Mouse (Mus musculus) brain, embryonic 14.5 days (tissue): ENCODE measurements at regions not wholly inside any gene's neighbourhood (a gene's known extent, or its start where the extent isn't known, plus 50 kb on each side); places are given as distances from the start of the nearest gene placed in this dataset.

Source experiments
- DNase-seq: peaks from one replicate; pipeline ENCODE4 v3.0.0-alpha.2; 2011; ENCODE audit warnings: low read depth
- CTCF ChIP-seq: fragments of 200-500 bp; IDR thresholded peaks from 2 replicates; pipeline ENCODE4 v1.5.1; 2012; ENCODE audit warnings: inconsistent platforms, mild to moderate bottlenecking, moderate library complexity, borderline replicate concordance; ENCODE audit not compliant: insufficient read depth, insufficient read length; ENCODE audit errors: extremely low read depth
- POLR2A ChIP-seq: fragments of 200-500 bp; IDR thresholded peaks from 2 replicates; pipeline ENCODE4 v1.6.1; 2012; ENCODE audit warnings: mild to moderate bottlenecking, inconsistent platforms, borderline replicate concordance; ENCODE audit not compliant: poor library complexity, insufficient read depth, insufficient read length, severe bottlenecking; ENCODE audit errors: extremely low read depth

DNA sequence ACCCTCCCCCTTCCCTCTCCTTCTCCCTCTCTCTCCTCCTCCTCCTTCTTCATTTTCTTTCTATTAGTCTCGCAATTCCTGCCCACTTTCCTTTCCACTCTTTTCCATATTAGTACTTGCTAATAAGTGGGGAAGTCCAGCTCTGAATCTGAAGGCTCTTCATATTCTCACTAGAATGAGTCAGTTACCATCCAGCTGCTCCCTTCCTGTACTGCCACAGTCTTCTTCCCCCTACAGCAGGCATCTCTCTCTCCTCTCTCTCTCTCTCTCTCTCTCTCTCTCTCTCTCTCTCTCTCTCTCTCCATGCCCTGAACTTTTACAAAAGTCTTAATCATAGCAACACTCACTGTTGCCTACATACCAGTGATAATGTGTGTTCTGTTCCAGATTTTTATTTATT, 226.6 kb upstream of the Pter start:
- no peak for DNase-seq
- TF ChIP-seq POLR2A: no peak
- TF ChIP-seq CTCF: no peak

DNA sequence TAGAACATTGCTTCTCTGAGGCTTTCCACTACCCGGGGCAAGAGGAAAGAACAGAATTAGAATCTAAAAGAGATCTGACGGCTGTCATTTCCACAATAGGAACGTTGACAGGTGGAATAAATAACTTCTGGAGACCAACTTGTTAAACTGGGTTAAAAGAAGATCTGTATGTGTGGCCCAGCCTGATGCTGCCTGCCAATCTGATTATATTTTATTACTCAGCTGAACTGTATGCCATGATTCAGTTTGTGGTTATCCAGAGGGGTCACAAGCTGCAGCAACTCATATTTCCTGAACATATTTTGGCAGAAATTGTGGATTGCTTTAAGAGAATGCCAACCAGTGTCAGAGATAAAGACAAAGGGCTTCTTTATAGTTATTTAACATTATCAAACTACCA, 224.5 kb upstream of the Pter start:
- TF ChIP-seq CTCF (no peak), POLR2A (no peak)

DNA sequence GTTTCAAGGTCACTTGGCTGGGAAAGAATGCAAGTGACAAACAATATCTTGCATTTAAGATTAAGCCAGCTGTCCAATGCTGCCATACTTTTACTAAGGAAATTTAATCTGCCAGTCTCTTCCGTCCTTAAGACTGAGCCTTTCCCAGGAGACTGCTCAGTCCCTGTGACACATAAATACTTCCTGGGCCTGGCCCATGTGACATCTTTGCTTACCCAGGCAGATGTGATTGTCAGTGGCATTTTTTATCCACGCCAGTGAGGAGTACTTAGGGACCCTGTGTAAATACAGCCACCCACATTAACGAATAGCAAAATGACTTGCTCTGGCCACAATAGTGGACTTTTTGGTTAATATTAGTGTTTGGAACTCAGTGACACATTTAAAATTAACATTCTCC, 216.3 kb upstream of the Pter start:
- TF ChIP-seq POLR2A (no peak), CTCF (no peak)
- DNase-seq: peak; percentile 26

More for the DNA sequence above, 224.5 kb upstream of the Pter start:
- no peak for DNase-seq

DNA sequence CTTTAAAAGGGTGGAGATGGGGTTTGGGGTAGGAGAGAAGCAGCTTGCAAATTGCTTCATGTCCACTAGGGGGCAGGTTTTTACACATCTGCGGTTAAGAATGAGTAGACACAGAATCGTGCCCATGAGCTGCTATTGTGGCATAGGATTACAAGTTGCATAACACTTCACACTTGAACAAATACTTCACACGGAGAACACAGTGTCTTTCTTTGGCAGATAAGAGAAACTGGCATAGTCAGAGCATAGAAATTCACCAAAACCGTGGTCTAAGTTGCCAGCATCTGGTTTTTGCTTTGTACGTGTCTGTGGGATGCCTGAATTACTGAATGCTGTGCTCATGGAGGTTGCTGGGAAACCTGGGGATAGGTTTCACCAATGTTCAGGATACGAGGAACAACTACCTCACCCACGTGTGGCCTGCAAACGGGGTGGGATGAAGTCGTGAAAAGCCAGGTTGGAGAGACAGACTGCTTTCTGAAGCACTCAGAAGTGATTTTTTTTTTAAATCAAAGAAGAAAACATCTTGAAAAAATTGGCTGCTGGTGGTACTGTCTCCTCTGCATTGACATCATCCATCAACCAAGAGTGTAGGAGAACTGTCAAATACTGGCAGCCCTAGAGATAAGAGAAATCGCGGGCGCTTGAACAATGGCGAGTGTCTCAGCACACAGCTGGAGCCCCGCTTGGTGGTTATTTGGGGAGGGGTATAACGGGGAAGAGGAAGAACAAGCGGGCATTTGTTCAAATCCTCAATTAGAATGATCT, 214.5 kb upstream of the Pter start:
- DNase-seq: peak; percentile 87
- TF ChIP-seq POLR2A (no peak), CTCF (peak; percentile 68; the same call in 1 of the 2 replicates)

DNA sequence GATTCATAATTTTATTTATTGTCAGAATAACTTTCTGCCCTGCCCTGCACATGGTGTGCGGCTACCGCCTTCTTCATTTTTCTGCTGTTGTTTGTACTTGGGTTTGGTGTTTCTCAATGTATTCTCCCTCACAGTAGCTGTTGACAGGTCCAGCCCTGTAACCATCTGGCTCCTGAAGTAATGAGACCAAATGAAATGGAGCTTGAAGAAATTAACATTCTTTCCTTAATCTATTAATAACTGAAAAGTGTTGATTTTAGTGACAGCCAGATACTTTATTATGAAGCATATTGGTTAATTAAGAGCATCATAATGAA, 214.0 kb upstream of the Pter start:
- no peak for TF ChIP-seq POLR2A
- TF ChIP-seq CTCF: no peak
- peak; percentile 84 for DNase-seq

DNA sequence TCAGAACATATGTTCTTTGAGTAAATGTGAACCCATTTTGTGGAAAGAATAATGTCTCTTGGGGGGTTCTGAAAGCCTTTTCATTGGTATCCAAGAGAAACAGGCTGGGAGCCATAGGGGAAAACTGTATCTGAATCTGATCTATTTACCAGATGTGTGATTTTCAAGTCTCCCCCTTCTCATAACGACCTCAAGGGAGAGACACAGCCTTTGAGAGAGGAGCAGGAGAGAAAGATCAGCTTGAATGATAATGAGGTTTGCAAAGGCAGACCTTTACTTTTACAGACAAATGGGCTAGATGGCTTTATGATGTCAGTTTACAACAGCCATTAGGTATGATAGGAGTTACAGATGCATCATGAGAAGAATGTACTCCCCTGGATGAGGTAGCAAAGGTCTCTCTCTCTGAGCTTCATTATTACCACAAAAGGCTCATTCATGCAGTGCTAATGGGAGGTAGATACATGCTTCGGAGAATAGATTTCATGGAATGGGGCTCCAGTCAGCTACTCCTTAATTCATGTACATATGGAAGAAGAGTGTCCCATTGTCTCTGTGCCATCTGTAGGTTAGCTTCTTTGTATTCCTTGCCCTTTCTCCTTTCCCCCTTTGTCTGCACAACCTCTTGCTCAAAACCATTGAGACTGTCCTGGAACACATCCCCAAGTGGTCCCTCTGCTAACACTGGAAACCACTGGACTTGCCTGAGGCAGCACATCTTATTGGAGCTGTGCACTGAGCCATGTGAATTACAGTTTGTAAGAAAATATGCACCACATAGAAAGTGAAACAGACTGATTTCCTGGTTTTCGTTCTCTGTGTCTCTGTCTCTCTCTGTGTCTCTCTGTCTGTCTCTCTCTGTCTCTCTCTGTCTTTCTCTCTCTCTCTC, 207.5 kb upstream of the Pter start:
- peak; percentile 47 for DNase-seq
- no peak for TF ChIP-seq POLR2A
- no peak for TF ChIP-seq CTCF

DNA sequence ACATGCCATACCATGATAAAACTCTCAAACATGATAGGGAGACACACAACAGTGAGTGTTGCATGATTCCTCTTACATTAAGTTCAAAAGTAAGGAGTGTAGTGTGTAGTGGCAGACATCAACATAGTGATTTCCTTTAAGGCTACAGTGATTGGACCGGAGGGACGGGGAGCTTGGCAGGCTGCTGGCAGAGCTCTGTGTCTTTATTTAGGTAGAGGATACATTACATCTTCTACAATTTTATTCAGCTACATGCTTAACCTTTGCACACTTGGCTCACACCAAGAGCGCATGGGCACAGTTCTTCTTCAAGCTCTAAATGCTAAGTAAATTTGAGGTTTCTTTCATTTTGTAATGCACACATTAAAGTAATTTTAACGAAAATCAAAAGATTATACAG, 194.6 kb upstream of the Pter start:
- no peak for DNase-seq
- TF ChIP-seq CTCF: no peak
- TF ChIP-seq POLR2A: no peak

DNA sequence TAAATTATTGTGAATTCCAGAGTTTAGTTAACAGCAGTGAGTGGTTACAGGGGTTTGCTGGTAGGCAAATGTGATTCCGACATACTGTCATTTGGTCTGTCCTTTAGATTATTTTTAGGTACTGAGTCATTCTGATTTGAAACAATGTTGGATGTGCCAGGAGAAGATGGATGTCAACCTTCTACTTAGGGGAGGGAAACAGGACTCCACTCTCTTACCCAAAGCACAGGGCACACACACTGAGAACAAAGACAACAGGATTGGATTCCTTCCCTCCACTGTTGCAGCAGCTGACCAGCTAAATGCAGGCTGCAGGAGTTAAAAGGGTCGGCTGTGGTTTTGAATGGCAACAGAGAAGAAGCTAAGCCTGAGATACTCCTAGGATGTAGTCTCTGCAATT, 186.7 kb upstream of the Pter start:
- DNase-seq: no peak
- TF ChIP-seq POLR2A (no peak), CTCF (no peak)

DNA sequence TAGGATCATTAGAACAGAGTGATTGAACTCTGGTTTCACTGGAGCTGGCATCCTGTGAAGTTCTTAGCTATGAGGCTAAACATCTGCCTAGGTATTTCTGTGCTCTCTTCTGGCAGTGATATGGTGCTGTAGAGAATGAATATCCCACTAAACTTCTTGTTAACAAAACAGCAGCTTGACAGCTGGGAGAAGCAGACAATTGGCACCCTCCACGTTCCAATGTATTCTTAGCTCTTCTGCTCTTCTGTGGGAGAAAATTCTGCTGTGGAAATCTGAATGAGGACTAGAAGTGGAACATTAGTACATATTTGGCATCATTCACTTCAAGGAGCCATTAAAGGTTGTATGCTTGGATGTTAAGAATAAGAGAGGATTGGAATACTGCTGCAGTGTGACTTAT, 177.0 kb upstream of the Pter start:
- no peak for TF ChIP-seq POLR2A
- no peak for TF ChIP-seq CTCF
- no peak for DNase-seq

DNA sequence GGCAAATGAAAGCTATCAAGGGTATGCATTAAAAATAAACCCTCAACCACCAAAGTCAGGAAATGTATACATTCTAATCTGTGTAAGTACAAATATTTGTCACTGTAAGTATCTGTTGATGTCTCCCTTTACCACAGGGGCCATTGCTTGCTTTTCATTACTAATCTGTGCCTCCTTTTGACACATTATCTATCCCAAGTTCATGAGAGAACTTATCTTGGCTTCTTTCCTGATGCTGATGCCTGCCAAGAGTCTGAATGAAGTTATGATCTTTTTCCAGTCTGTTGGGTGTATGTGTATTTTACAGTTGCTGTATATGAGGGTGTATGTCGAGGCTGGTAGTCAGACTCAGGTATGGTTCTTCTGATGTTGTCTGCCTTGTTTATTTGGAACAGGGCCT, 165.0 kb upstream of the Pter start:
- peak; percentile 9 for DNase-seq

DNA sequence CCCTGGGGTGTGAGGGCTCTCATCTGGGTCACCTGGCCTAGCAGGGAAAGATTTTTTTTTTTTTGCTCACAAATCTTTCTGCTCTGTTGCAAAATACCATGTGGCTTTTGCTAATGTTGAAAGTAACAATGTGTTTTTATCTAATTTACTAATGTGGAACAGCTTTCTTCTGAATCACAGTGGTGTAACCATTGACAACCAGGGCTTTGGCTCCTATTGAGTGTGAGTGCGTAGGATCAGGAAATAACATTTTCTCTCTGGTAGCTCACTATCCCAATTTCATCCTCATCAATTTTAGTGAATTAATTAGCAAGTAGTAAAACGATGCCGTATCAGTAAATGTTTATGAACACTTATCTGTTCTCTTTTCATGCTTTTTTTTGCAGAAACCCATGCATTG, 163.9 kb upstream of the Pter start:
- DNase-seq: no peak

More for the DNA sequence above, 165.0 kb upstream of the Pter start:
- TF ChIP-seq CTCF (no peak), POLR2A (no peak)

More for the DNA sequence above, 163.9 kb upstream of the Pter start:
- no peak for TF ChIP-seq POLR2A
- TF ChIP-seq CTCF: no peak
